Mouse (Mus musculus): Measurements from ENCODE around the gene Syt1. TPM values are rescaled to one million over a fixed set of nuclear protein-coding genes. Genes with fewer than 3 reads are reported as not detected.

The Syt1 gene
- polyA plus RNA-seq, 1 experiment from 2014 or later = 0.70 TPM

GRCm38 (mm10) chr10:108454691-108455117, 556.1 kb downstream of the Syt1 start:
- 42% methylated on average over 11 of the region's 11 CpGs for WGBS
- H3K36me3 ChIP-seq = no peaks in the 10 kb centered on the region
- H3K4me3 ChIP-seq = no peak overlapping the region
- peak overlapping the region; percentile 74 for H3K27ac ChIP-seq
- H3K27me3 ChIP-seq (ENCODE audit: insufficient read depth, poor library complexity, severe bottlenecking) = no peaks in the 10 kb centered on the region
- H3K9me3 ChIP-seq = no peaks in the 10 kb centered on the region
- DNase-seq (ENCODE audit: low spot score) = no peak
- peaks cover 13% of the 10 kb centered on the region for H3K4me1 ChIP-seq

- H3K9me3 ChIP-seq = no peaks in the 10 kb centered on the region
- no peaks in the 10 kb centered on the region for H3K36me3 ChIP-seq
- H3K27me3 ChIP-seq (ENCODE audit: insufficient read depth, poor library complexity, severe bottlenecking) = no peaks in the 10 kb centered on the region
- peaks cover 14% of the 10 kb centered on the region for H3K4me1 ChIP-seq
- H3K4me3 ChIP-seq = no peak overlapping the region
- 0 out of 2 replicates have a peak overlapping the region, but pooled peaks have one; percentile 4 for H3K27ac ChIP-seq
- no peak for DNase-seq (ENCODE audit: low spot score)
- WGBS = 70% methylated on average over 2 of the region's 2 CpGs
Observed at GRCm38 (mm10) chr10:108453561-108453960, 557.2 kb downstream of the Syt1 start.

GRCm38 (mm10) chr10:108452421-108452820, 558.4 kb downstream of the Syt1 start:
- no peaks in the 10 kb centered on the region for H3K9me3 ChIP-seq
- H3K4me1 ChIP-seq = peaks cover 25% of the 10 kb centered on the region
- H3K4me3 ChIP-seq = no peak overlapping the region
- 92% methylated on average over 9 of the region's 9 CpGs for WGBS
- no peaks in the 10 kb centered on the region for H3K36me3 ChIP-seq
- DNase-seq (ENCODE audit: low spot score) = no peak
- no peak overlapping the region for H3K27ac ChIP-seq
- H3K27me3 ChIP-seq (ENCODE audit: insufficient read depth, poor library complexity, severe bottlenecking) = no peaks in the 10 kb centered on the region

GRCm38 (mm10) chr10:108451516-108451915, 559.3 kb downstream of the Syt1 start:
- H3K27me3 ChIP-seq (ENCODE audit: insufficient read depth, poor library complexity, severe bottlenecking) = no peaks in the 10 kb centered on the region
- no peak overlapping the region for H3K4me3 ChIP-seq
- 81% methylated on average over 8 of the region's 8 CpGs for WGBS
- H3K36me3 ChIP-seq = no peaks in the 10 kb centered on the region
- DNase-seq (ENCODE audit: low spot score) = no peak
- H3K9me3 ChIP-seq = no peaks in the 10 kb centered on the region
- H3K4me1 ChIP-seq = peaks cover 34% of the 10 kb centered on the region
- no peak overlapping the region for H3K27ac ChIP-seq

- Histone ChIP-seq H3K27ac (no peak overlapping the region), H3K27me3 (ENCODE audit: insufficient read depth, poor library complexity, severe bottlenecking) (no peaks in the 10 kb centered on the region), H3K36me3 (no peaks in the 10 kb centered on the region), H3K4me3 (no peak overlapping the region), H3K4me1 (peaks cover 38% of the 10 kb centered on the region), H3K9me3 (no peaks in the 10 kb centered on the region)
- WGBS = 86% methylated on average over 4 of the region's 4 CpGs
- DNase-seq (ENCODE audit: low spot score) = no peak
Observed at GRCm38 (mm10) chr10:108450401-108450800, 560.4 kb downstream of the Syt1 start.

GRCm38 (mm10) chr10:108448421-108448820, 562.4 kb downstream of the Syt1 start:
- DNase-seq (ENCODE audit: low spot score) = no peak
- no peaks in the 10 kb centered on the region for H3K27me3 ChIP-seq (ENCODE audit: insufficient read depth, poor library complexity, severe bottlenecking)
- H3K4me1 ChIP-seq = peaks cover 47% of the 10 kb centered on the region
- WGBS = 57% methylated on average over 11 of the region's 11 CpGs
- no peaks in the 10 kb centered on the region for H3K9me3 ChIP-seq
- no peaks in the 10 kb centered on the region for H3K36me3 ChIP-seq
- peak overlapping the region; percentile 72; the same call in 1 of the 2 replicates for H3K27ac ChIP-seq
- H3K4me3 ChIP-seq = no peak overlapping the region

Measured in heart, embryonic 10.5 days (tissue).